Mouse (Mus musculus): Measurements from ENCODE around the gene Gpha2.
A peak's percentile ranks its signal among the peaks of the same experiment; 100 is the strongest.

Gpha2 gene

DNA sequence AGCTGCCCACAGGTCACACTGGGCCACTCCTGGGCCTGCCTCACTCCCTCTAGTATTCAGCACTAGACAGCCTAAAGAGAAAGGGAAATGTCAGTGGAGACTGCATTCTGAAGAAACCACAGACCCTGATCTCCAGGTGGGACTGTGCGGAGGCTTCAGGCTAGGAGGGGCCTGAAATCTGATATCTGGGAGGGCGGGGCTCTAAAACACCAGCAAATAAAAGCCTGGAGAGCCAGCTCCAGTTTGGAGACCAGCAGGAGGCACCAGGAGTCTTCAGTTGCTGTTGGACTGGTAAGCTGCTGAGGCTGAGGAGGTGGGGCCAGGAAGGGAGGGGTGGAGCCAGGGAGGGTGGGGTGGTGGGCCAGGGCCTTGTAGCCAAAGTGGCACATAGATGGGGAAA lies at the start of gene Gpha2:
Gpha2 (plus strand) TSS at position 246 of the 400 bp plus-strand sequence.
- no peak for DNase-seq (ENCODE audit: low spot score)

GRCm38 (mm10) chr19:6178775-6179174 lies 47.4 kb upstream of the Gpha2 start:
- no peak for DNase-seq (ENCODE audit: low spot score)

- no peak for DNase-seq (ENCODE audit: low spot score)
These were observed 44.6 kb upstream of the Gpha2 start for GRCm38 (mm10) chr19:6181629-6182028.

DNA sequence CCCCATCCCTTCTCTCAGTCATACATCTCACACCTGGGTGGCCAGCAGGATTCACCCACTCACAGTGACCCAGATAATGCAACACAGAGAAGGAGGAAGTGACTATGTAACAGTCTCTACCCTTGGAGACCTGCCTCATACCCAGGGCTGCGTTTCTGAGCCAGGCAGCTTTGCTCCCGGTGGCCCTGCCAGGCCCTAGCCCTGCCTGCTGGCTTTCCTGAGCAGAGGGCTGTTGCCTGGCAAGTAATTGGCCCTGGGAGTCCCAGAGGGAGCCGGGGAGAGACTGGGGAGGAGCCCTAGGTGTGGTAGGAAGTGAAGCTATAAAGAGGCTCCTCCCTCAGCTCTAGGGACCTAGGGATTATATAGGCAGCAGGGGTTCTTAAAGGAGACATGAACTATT lies 43.6 kb upstream of the Gpha2 start:
- no peak for DNase-seq (ENCODE audit: low spot score)

- DNase-seq (ENCODE audit: low spot score) = no peak
These were observed 42.0 kb upstream of the Gpha2 start, which contains the start of gene Majin for GRCm38 (mm10) chr19:6184131-6184530. Gene Majin (plus strand): TSS chr19:6184388.

DNA sequence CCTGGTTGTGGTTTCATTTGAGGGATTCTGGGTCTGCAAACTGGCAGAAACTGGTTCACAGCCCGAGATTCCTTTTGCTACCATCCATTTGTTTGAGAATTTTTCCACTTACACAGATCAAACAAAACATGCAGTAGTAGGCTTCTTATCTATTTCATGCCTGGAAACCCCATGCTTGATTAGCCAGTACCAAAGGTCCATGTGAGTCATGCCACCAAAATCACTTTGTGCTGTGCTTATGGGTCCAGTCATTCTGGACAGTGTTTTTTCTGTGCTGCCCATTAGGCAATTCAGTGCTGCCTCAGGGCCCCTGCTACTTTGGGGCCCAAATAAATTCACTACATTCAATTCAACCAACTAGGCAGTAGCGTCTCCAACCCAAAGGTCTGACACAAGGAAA lies 21.9 kb upstream of the Gpha2 start:
- DNase-seq (ENCODE audit: low spot score) = no peak

DNA sequence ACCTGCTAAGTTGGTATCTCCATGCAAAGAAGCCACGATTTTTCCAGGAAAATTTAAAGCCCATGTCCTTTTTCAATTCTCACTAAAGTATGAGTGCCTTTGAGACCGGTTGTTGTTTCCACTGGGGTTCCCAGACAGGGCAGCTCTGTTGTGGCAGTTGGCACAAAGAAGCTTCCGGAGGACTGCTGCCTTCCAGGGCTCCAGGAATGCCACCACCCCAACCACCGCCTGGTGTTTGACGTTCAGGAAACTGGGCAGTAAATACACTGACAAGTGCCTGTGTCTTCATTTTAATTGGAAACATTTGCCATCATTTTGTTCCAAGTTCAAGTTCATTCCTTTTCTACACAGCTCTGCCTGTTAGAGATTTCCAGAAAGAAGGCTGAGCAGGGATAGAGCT lies 19.5 kb upstream of the Gpha2 start:
- DNase-seq (ENCODE audit: low spot score) = no peak

GRCm38 (mm10) chr19:6216046-6216705 lies 10.0 kb upstream of the Gpha2 start:
- no peak for DNase-seq (ENCODE audit: low spot score)

DNA sequence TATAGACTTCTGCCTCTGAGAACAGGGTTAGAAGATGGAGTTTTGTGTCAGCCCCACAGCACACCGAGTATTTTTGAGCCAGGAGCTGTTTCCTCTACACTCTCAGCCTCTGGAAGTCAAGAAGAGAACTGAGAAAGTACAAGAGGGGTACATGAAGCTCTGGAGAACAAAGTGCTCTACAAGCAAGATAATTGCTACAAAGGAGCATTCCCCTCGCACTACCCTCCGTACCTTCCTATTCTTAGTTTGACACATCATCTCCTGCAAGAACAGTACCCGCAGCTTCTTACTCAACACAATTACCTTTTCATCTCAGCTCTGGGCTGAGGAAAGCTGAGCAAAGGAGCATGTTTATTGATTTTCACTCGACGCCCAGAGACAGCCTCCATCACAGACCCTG lies 7.6 kb upstream of the Gpha2 start:
- DNase-seq (ENCODE audit: low spot score) = no peak

GRCm38 (mm10) chr19:6226763-6227162 lies 583 bp downstream of the Gpha2 start:
- DNase-seq (ENCODE audit: low spot score) = no peak

DNA sequence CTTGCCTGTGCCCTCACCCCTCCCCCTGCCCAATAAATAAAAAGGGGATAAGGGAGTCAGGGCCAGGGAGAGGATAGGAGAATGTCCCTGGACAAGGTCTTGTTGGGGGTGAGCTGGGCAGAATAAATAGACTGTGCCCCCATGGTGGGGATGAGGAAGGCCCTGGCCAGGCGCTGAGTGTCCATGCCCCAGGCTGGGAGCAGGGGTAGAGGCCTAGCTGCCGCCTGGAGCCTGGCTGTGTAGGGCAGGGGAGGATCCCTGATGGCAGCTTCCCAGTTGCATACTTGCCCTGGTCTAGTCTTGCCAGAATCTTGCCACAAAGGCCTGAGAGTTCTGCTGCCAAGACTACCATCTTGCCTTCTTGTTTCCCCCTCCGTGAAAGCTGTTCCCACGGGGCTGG lies 1.7 kb downstream of the Gpha2 start:
- no peak for DNase-seq (ENCODE audit: low spot score)

GRCm38 (mm10) chr19:6230411-6230810 lies 4.2 kb downstream of the Gpha2 start:
- DNase-seq (ENCODE audit: low spot score) = no peak

GRCm38 (mm10) chr19:6231036-6231435 lies 4.9 kb downstream of the Gpha2 start:
- no peak for DNase-seq (ENCODE audit: low spot score)

- DNase-seq (ENCODE audit: low spot score) = no peak
These were observed 7.5 kb downstream of the Gpha2 start for GRCm38 (mm10) chr19:6233647-6234046.

DNA sequence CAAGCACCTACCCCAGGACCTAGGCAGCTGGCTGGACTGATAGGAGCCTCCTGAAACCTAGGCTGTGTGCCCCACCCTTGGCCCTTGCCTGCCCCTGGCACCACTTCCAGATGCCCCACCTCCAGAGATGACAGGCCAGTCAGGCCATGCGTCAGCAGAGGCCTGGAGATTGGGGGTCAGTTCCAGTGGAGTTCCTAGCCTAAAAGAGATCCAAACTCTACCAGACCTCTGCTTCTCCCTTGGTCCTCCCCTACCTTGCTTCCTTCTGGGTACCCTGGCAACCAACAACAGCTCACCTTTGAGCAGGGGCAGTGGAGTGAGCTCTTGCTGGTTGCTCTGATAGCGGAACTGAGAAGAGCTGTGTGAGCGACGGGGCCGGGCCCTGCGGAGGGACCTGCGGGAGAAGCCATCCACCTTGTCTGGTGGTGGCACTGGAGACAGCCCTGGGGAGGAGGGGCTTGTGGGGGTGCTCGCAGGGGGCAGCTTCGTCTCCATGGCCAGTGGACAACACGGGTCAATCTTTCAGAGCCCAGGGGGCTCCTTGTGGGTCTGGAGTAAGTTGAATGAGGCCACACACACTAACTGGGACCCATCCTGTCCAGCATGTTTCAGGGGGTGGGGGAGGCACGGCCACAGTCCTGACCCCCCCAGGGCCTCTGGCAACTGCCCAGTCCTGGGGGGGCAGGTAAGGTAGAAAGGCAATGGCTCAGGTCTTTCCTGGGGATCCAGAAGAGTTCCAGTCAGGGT lies 8.3 kb downstream of the Gpha2 start:
- no peak for DNase-seq (ENCODE audit: low spot score)

DNA sequence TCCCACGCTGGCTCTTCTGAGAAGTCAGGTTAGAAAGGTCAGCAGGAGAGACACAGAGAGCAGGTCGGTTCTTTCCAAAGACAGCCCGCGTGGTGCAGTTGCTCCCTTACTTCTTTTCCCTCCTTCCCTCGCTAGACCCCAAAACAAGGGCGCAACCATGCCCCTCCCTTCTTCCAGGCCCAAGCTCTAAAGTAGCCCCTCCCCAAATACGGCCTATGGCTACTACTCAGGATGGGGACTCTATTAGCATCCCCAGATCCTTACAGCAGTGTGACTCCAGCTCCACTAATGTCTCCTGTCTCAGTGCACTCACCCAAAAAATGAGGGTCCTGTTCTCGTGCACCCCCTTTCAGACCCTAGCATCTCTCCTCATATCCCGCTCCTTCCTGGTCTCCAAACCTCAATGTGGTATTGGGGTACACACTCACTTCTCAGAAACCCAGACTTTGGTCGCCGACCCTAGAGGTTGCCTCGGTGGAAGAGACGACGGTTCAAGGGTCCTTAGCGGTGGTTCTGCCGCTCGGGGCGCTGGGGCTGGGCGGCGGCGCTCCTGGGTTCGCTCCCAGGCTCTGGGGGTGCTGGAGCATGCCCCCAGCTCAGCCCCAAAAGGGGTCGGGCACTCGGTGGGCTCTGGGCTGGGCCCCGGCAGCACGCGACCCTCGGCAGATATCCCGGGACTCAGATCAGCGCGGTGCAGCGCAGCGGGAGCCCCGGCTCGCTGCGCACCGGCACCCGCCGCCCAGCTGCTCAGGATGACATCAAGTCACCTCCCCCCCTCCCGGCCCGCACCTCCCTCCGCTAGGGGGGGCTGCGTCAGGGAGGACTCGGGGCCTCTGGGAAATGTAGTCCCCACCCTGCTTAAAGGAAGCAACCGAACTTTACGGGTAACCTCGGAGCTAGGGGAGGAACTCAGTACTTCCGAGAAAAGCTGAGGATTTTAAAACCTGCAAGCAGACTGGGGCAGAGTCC lies 9.2 kb downstream of the Gpha2 start, which contains the start of gene Ppp2r5b:
Ppp2r5b (minus strand) TSS at position 789 of the 969 bp plus-strand sequence.
- peak; percentile 96 for DNase-seq (ENCODE audit: low spot score)

GRCm38 (mm10) chr19:6236053-6236441 lies 9.9 kb downstream of the Gpha2 start:
- DNase-seq (ENCODE audit: low spot score) = peak; percentile 94

GRCm38 (mm10) chr19:6236842-6237241 lies 10.7 kb downstream of the Gpha2 start:
- no peak for DNase-seq (ENCODE audit: low spot score)

DNA sequence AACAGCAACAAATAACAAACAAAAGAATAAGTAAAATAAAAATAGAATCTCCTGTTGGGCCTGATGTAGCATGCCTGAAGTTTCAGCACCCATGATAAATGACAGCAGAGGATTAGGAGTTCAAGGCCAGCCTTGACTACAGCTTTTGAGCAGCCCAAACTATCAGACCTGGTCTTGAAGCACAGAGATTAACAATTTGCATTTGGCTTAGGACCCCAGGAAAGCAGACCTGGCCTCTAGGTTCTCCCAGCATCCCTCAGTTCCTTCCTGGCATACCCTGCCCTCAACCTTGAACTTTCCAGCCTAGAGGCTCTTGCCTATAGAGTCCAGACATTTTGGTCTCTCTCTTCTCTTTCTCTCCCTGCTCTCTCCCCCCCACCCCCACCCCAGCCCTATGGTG lies 12.6 kb downstream of the Gpha2 start:
- no peak for DNase-seq (ENCODE audit: low spot score)

DNA sequence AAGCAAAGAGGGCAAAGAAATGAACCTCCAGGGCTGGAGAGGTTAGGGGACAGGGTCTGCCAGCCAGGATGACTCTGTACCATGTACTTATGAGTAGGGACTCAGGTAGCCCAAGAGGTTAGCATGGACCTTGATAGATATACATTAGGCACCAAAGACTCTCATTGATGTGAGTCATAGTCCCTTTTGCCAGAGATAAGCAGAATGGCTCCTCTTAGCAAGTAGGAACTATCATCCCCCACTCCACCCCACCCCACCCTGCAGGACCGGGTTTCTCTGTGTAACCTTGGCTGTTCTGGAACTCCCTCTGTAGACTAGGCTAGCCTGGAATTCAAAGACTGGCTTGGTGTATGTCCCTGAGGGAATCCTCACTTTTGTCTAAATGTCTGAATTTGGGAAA lies 14.0 kb downstream of the Gpha2 start:
- DNase-seq (ENCODE audit: low spot score) = no peak

DNA sequence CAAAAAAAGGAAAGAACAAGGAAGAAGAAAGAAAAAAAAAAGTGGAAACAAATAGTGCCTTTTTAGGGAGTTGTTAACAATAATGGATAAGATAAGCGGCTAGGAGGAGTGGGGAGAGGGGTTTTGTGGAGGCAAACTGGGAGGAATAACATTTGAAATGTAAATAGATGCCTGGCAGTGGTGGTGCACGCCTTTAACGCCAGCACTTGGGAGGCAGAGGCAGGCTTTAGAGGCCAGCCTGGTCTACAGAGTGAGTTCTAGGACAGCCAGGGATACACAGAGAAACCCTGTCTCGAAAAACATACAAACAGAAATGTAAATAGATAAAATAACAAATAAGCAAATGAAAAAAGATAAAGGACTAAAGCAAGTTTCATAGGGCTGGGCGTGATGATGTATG lies 14.5 kb downstream of the Gpha2 start:
- DNase-seq (ENCODE audit: low spot score) = no peak

Data from layer of hippocampus, adult 11-12 months (tissue).